Mouse (Mus musculus) cerebellum, adult 2 months (tissue): Measurements from ENCODE around the gene Dapk2.

Experiments
- CTCF ChIP-seq: fragments of 200-500 bp; IDR thresholded peaks from 2 replicates; pipeline ENCODE4 v1.5.1; 2011; ENCODE audit warnings: low read depth, mild to moderate bottlenecking, control low read depth, low read length, moderate library complexity, borderline replicate concordance; ENCODE audit not compliant: insufficient read depth
- POLR2A ChIP-seq: fragments of 200-500 bp; IDR thresholded peaks from 2 replicates; pipeline ENCODE4 v1.6.1; 2011; ENCODE audit warnings: low read length, control low read depth, borderline replicate concordance; ENCODE audit not compliant: insufficient read depth

DNA sequence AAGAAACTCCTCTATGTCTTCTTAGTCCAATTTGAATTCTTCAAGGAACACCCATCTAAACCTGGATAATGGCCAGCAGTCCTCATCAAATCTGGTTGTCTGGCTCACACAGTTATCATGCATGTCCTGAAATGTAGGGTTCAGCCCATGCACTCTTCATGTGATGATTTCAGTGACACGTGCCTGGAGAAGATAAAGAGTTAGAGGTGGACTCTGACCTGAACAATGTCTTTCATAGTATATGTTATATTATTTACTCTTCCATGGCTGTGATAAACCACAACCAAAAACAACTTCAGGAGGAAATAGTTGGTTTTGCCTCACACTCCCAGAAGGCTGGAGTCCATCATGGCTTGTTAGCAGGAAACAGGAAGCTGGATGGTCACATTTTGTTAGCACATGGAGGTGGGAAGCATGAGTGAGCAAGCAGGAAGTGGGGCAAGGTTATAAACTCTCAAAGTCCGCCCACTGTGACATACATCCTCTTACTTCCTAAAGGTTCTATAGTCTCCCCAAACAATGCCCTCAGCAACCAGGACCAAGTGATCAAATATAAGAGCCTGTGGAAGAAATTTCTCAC is 142.5 kb downstream of the Dapk2 start:
- no peak for TF ChIP-seq POLR2A
- no peak for TF ChIP-seq CTCF
